Mouse (Mus musculus): ENCODE results near the gene Camta1.
"Not testable (repeated sequence)": the region's sequence is repeated elsewhere in the genome, so short reads cannot be mapped to it uniquely, and the experiment has no call there.

Camta1 gene

GRCm38 (mm10) chr4:151037800-151038199 lies 823.9 kb downstream of the Camta1 start:
- no peak for DNase-seq

GRCm38 (mm10) chr4:151036521-151036920 lies 825.2 kb downstream of the Camta1 start:
- no peak for DNase-seq

GRCm38 (mm10) chr4:151027001-151027400 lies 834.7 kb downstream of the Camta1 start:
- no peak for DNase-seq

DNA sequence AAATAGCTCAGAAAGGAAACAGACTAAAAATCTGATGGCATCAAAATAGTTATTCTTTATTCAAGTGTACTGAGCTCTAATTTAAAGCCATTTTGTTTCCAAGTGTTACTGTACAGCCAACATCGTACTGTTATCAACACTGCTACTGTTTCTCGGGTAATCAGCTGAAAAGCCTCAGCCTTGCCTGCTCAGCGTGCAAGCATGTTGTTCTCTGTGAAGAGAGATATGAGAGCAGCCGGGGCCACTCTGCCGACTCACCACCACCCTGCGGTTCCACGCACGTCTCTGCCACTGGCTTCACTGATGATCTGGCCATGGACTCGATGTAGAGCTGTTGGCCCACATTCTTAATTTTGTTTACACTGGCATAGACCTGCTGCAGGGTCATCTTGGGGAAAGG lies 837.5 kb downstream of the Camta1 start:
- no peak for DNase-seq

DNA sequence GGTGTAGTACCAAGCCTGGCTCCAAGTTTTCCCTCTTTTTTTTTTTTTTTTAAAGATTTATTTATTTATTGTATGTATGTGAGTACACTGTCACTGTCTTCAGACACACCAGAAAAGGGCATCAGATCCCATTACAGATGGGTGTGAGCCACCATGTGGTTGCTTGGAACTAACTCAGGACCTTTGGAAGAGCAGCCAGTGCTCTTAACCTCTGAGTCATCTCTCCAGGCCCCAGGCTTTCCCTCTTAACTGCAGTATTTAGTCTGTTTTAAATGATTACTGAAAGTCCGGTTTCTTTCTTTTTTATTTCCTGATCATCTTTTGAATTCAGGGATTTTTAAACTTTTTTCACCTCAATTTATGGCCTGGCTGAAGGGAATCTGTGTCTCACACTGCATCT lies 844.3 kb downstream of the Camta1 start:
- DNase-seq: not testable (repeated sequence)

DNA sequence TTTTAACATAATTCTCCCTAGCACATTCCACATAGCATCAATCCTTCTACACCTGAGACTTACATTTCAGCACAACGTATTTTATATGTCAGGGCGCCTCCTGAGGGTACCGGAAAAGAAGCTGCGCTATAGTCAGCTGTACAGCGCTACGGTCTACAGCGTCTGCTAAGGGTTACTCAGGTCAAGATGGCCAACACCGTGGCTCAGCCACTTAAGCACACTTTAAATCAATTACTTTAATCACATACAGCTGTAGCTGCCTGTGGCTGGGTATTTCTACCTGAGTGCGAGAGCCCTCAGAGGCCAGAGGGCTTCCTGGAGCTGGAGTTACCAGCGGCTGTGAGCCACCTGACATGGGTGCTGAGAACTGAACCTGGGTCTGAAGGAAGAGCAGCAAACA lies 845.7 kb downstream of the Camta1 start:
- no peak for DNase-seq

- no peak for DNase-seq
Measured at GRCm38 (mm10) chr4:151010316-151010715, 851.4 kb downstream of the Camta1 start.

GRCm38 (mm10) chr4:151006945-151007344 lies 854.7 kb downstream of the Camta1 start:
- peak in 1 of 2 experiments; percentile 32 for DNase-seq

DNA sequence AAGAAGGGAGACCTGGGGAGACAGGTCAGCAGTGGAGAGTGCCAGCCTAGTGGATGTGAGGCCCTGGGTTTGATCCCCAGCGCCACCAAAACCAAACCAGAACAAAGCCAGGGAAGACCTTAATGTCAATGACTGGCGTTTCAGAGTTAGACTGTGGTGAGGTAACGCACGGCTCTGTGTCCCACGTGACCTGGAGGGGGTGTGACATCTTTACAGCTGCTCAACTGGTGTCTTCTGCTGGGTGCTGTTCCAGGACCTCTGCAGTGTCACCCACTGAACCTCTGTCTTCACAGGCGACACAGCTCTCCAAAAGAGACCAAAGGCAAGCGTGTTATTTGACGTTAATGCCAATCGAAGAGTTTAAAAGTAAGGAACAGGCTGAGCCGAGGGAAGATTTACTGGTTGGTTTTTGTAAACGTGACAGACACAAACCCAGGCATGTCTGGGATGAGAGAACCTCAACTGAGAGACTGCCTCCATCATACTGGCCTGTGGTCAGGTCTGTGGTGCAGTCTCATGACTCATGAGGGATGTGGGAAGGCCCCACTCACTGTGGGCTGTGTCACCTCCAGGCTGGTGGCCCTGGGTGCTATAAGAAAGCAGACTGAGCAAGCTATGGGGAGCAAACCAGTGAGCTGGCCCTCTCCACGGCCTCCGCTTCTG lies 855.9 kb downstream of the Camta1 start:
- DNase-seq: no peak

GRCm38 (mm10) chr4:151001397-151001796 lies 860.3 kb downstream of the Camta1 start:
- no peak for DNase-seq

DNA sequence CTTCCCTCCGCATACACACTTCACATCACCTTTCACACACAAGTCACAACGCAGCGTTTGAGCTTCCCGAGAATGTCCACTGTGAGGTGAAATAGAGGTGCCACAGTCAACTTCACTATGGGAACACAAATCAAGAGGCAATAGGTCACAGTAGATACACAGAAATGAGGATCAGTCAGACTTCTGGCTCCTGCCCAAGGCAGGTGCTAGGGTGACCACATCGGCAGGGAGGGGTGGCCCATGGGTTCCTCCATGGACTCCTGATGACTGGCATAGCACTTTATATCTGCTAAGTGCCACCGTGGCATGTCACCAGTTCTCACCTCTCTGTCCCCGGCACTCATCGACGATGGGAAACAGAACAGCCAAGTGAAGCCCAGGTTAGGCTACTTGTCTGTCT lies 863.0 kb downstream of the Camta1 start:
- DNase-seq: no peak

DNA sequence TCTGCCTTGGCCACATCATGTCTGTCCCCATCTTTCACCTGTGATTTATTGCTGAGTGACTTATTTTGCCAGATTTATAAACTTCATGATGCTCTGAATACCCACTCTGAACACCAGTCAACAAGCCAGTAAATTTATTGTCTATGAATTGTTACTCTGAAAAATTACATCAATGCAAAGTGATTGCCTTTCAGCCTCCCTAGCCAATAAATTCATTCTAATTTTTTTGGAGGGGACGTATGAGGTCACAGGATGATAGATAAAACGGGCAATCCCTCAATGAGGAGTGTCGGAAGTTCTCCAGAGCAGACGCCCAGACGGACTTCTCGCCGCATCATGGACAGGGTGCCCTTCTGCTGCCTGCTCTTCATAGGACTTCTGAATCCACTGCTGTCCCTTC lies 864.9 kb downstream of the Camta1 start, which contains the start of gene Uts2:
Uts2 (plus strand) TSS at position 301 of the 400 bp plus-strand sequence.
- no peak for DNase-seq

GRCm38 (mm10) chr4:150990148-150990547 lies 871.5 kb downstream of the Camta1 start:
- peak in 1 of 2 experiments; percentile 13 for DNase-seq

DNA sequence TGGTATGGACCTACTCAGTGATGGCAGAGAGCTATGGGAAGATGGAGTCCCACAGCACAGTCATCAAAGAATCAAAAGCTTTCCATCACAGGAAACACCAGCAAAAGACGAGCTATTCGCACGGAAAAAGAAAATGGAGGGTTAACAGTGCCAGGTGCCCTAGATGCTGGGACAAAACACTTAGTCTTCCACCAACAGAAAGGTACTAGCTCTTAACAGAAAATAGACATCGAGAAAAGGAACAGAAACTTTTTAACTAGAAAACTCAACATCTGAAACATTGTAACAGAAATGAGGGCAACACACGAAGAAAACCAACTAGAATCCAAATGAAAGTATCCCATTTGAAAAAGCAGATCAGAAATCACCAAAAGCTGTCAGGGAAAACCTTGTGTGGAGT lies 881.5 kb downstream of the Camta1 start:
- DNase-seq: no peak

- DNase-seq: no peak
Measured at GRCm38 (mm10) chr4:150979455-150979854, 882.2 kb downstream of the Camta1 start.

DNA sequence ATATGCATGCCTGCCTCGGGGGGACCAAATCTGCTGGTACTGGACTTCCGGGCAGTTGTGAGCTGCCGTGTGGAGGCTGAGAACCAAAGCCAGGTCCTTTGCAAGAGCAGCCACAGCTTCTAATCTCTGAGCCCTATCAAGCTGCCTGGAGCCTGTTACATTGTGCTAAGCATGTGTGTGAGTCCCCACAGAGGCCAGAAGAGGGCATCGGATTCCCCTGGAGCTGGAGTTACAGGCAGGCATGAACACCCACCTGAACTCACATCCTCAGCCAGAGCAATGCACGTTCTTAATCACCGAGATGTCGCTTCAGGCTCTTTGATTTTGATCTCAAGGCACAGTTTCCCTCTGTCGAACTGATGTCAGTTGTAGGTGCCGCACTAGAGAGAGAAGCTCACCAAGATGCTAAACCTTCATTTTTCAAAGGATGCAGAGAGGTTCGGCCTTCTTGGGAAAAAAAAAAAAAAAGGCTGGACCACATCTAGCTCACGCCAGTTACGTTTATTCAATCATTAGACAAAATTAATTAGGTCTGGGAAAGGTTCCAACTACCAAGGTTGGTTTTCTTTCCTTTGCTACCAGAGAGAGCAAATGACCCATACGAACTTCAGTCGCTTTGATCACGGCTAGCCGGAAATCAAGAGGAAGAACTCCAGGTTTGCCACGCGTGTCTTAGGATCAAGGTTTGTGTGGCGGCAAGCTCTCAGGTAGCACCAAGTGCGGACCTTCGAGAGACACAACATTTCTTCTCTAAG lies 883.3 kb downstream of the Camta1 start:
- no peak for DNase-seq

- no peak for DNase-seq
Measured at GRCm38 (mm10) chr4:150975145-150975544, 886.5 kb downstream of the Camta1 start.

GRCm38 (mm10) chr4:150973264-150973663 lies 888.4 kb downstream of the Camta1 start:
- no peak for DNase-seq

- DNase-seq: no peak
Measured at GRCm38 (mm10) chr4:150968956-150969355, 892.7 kb downstream of the Camta1 start.

- DNase-seq: peak in 1 of 2 experiments; percentile 35
Measured at GRCm38 (mm10) chr4:150966556-150966955, 895.1 kb downstream of the Camta1 start.

DNA sequence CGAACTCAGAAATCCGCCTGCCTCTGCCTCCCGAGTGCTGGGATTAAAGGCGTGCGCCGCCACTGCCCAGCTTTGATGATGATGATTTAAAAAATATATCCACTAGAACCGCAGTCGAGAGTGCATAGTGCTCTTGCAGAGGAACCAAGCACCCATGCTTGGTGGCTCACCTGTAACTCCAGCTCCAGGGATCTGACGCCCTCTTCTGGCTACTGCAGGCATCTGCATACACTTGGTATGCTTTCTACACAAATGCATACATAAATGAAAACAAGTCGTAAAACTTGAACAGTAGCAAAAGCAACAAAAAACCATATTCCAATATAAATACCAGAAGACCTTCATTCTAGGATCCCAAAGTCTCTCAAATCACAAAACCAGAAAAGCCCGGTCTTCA lies 896.1 kb downstream of the Camta1 start:
- DNase-seq: no peak

- DNase-seq: peak; percentile 51 to 82
Measured at GRCm38 (mm10) chr4:150964635-150965554, 896.8 kb downstream of the Camta1 start.

- no peak for DNase-seq
Measured at GRCm38 (mm10) chr4:150963711-150964110, 898.0 kb downstream of the Camta1 start.
